In genomic region chr7:34350166-34350565, GRCm38 (mm10) we compare ENCODE assay signal across 19 mouse cellular contexts.
"Had no signal": no experiment of that assay in that cellular context is flagged by ENCODE, and none has a peak within 500 bp of the region (broad histone marks: within the 10 kb centered on the region; RNA-seq: fewer than 3 reads in every experiment).

No protein-coding gene starts in this region.

- H3K4me3 ChIP-seq: lung, embryonic 15.5 days; megakaryocyte, embryonic 14.5 days; midbrain, embryonic 13.5 days; midbrain, embryonic 15.5 days; neural tube, embryonic 12.5 days; stomach, embryonic 15.5 days had no signal

- H3K27ac ChIP-seq: lung, embryonic 15.5 days; macrophage; midbrain, embryonic 13.5 days; midbrain, embryonic 15.5 days; neural tube, embryonic 12.5 days; stomach, embryonic 15.5 days; stomach, postnatal 0 days had no signal

- H3K4me1 ChIP-seq: lung, embryonic 15.5 days; midbrain, embryonic 13.5 days; midbrain, embryonic 15.5 days; neural tube, embryonic 12.5 days; stomach, embryonic 15.5 days had no signal

- DNase-seq: liver, postnatal 0 days; lung, adult 2 months; lung, postnatal 14 days; lung, postnatal 36 days; retina, postnatal 1 day; right cerebral cortex, adult 18-20 months; right cerebral cortex, postnatal 25 days; right cerebral cortex, postnatal 4 days; thymus, adult 2 months; thymus, postnatal 25 days; thymus, postnatal 4 days had no signal
